Mouse (Mus musculus): ENCODE measurements at regions not wholly inside any gene's neighbourhood (a gene's known extent, or its start where the extent isn't known, plus 50 kb on each side); places are given as distances from the start of the nearest gene placed in this dataset.
A peak's percentile ranks its signal among the peaks of the same experiment; 100 is the strongest.

- no peaks in the 10 kb centered on the region for H3K27me3 ChIP-seq (replicated peaks)
- no peaks in the 10 kb centered on the region for H3K4me1 ChIP-seq
- no peaks in the 10 kb centered on the region for H3K36me3 ChIP-seq
- WGBS (ENCODE audit: insufficient replicate concordance), result 81% methylated on average over 3 of the region's 3 CpGs
- no peak overlapping the region for H3K4me3 ChIP-seq
- no peak overlapping the region for H3K9ac ChIP-seq
- H3K9me3 ChIP-seq (replicated peaks), result no peaks in the 10 kb centered on the region
- ATAC-seq, result no peak
- H3K4me2 ChIP-seq, result no peak overlapping the region
- H3K27ac ChIP-seq, result no peak overlapping the region
Measured at GRCm38 (mm10) chr6:35804041-35804440, 264.4 kb upstream of the Mtpn start.

GRCm38 (mm10) chr6:35779706-35780105 is 240.0 kb upstream of the Mtpn start:
- Histone ChIP-seq H3K4me1 (no peaks in the 10 kb centered on the region), H3K9me3 (replicated peaks) (no peaks in the 10 kb centered on the region), H3K27ac (no peak overlapping the region), H3K36me3 (no peaks in the 10 kb centered on the region), H3K27me3 (replicated peaks) (no peaks in the 10 kb centered on the region), H3K9ac (no peak overlapping the region), H3K4me2 (no peak overlapping the region), H3K4me3 (no peak overlapping the region)
- WGBS (ENCODE audit: insufficient replicate concordance), result 62% methylated on average over 1 of the region's 1 CpGs
- ATAC-seq, result no peak

GRCm38 (mm10) chr6:35770907-35771306 is 231.2 kb upstream of the Mtpn start:
- H3K9me3 ChIP-seq (replicated peaks), result no peaks in the 10 kb centered on the region
- 58% methylated on average over 3 of the region's 3 CpGs for WGBS (ENCODE audit: insufficient replicate concordance)
- no peaks in the 10 kb centered on the region for H3K27me3 ChIP-seq (replicated peaks)
- no peak overlapping the region for H3K9ac ChIP-seq
- H3K4me1 ChIP-seq, result no peaks in the 10 kb centered on the region
- no peak overlapping the region for H3K27ac ChIP-seq
- no peaks in the 10 kb centered on the region for H3K36me3 ChIP-seq
- H3K4me3 ChIP-seq, result no peak overlapping the region
- no peak for ATAC-seq
- no peak overlapping the region for H3K4me2 ChIP-seq

- no peak overlapping the region for H3K4me3 ChIP-seq
- ATAC-seq, result no peak
- 71% methylated on average over 3 of the region's 3 CpGs for WGBS (ENCODE audit: insufficient replicate concordance)
Measured at GRCm38 (mm10) chr6:35759606-35760246, 220.0 kb upstream of the Mtpn start.

GRCm38 (mm10) chr6:35746034-35746433 is 206.3 kb upstream of the Mtpn start:
- Histone ChIP-seq H3K4me1 (no peaks in the 10 kb centered on the region), H3K9me3 (replicated peaks) (no peaks in the 10 kb centered on the region), H3K4me2 (no peak overlapping the region), H3K27me3 (replicated peaks) (no peaks in the 10 kb centered on the region), H3K4me3 (no peak overlapping the region), H3K9ac (no peak overlapping the region), H3K27ac (no peak overlapping the region), H3K36me3 (no peaks in the 10 kb centered on the region)
- no peak for ATAC-seq
- WGBS (ENCODE audit: insufficient replicate concordance), result 43% methylated on average over 1 of the region's 1 CpGs

More at GRCm38 (mm10) chr6:35759606-35760246, 220.0 kb upstream of the Mtpn start:
- no peaks in the 10 kb centered on the region for H3K36me3 ChIP-seq
- H3K9ac ChIP-seq, result no peak overlapping the region
- H3K9me3 ChIP-seq (replicated peaks), result no peaks in the 10 kb centered on the region
- H3K27me3 ChIP-seq (replicated peaks), result no peaks in the 10 kb centered on the region
- H3K4me2 ChIP-seq, result no peak overlapping the region
- no peak overlapping the region for H3K27ac ChIP-seq
- H3K4me1 ChIP-seq, result no peaks in the 10 kb centered on the region

- no peak for ATAC-seq
- H3K9ac ChIP-seq, result no peak overlapping the region
- no peak overlapping the region for H3K4me2 ChIP-seq
- WGBS (ENCODE audit: insufficient replicate concordance), result 66% methylated on average over 3 of the region's 3 CpGs
- no peak overlapping the region for H3K27ac ChIP-seq
- no peaks in the 10 kb centered on the region for H3K4me1 ChIP-seq
- no peak overlapping the region for H3K4me3 ChIP-seq
- H3K36me3 ChIP-seq, result no peaks in the 10 kb centered on the region
- no peaks in the 10 kb centered on the region for H3K27me3 ChIP-seq (replicated peaks)
- H3K9me3 ChIP-seq (replicated peaks), result no peaks in the 10 kb centered on the region
Measured at GRCm38 (mm10) chr6:35705587-35705986, 165.9 kb upstream of the Mtpn start.

- Histone ChIP-seq H3K36me3 (no peaks in the 10 kb centered on the region), H3K9me3 (replicated peaks) (no peaks in the 10 kb centered on the region), H3K4me1 (no peaks in the 10 kb centered on the region), H3K4me3 (no peak overlapping the region), H3K27me3 (replicated peaks) (no peaks in the 10 kb centered on the region), H3K4me2 (no peak overlapping the region), H3K9ac (no peak overlapping the region), H3K27ac (no peak overlapping the region)
- 60% methylated on average over 2 of the region's 2 CpGs for WGBS (ENCODE audit: insufficient replicate concordance)
- ATAC-seq, result no peak
Measured at GRCm38 (mm10) chr6:35667062-35667461, 127.4 kb upstream of the Mtpn start.

GRCm38 (mm10) chr6:35651401-35651800 is 111.7 kb upstream of the Mtpn start:
- Histone ChIP-seq H3K4me1 (no peaks in the 10 kb centered on the region), H3K9ac (no peak overlapping the region), H3K36me3 (no peaks in the 10 kb centered on the region), H3K9me3 (replicated peaks) (no peaks in the 10 kb centered on the region), H3K27ac (no peak overlapping the region), H3K27me3 (replicated peaks) (no peaks in the 10 kb centered on the region), H3K4me3 (no peak overlapping the region), H3K4me2 (no peak overlapping the region)
- peak; percentile 49; the same call in 1 of the 2 replicates for ATAC-seq
- 43% methylated on average over 4 of the region's 4 CpGs for WGBS (ENCODE audit: insufficient replicate concordance)

GRCm38 (mm10) chr6:35645210-35645609 is 105.5 kb upstream of the Mtpn start:
- no peaks in the 10 kb centered on the region for H3K4me1 ChIP-seq
- no peak overlapping the region for H3K4me2 ChIP-seq
- H3K27ac ChIP-seq, result no peak overlapping the region
- H3K27me3 ChIP-seq (replicated peaks), result no peaks in the 10 kb centered on the region
- no peak for ATAC-seq
- no peaks in the 10 kb centered on the region for H3K36me3 ChIP-seq
- no peak overlapping the region for H3K4me3 ChIP-seq
- WGBS (ENCODE audit: insufficient replicate concordance), result 73% methylated on average over 7 of the region's 7 CpGs
- H3K9me3 ChIP-seq (replicated peaks), result no peaks in the 10 kb centered on the region
- H3K9ac ChIP-seq, result no peak overlapping the region

- H3K36me3 ChIP-seq, result no peaks in the 10 kb centered on the region
- H3K27me3 ChIP-seq (replicated peaks), result no peaks in the 10 kb centered on the region
- no peaks in the 10 kb centered on the region for H3K4me1 ChIP-seq
- no peak overlapping the region for H3K4me3 ChIP-seq
- no peak overlapping the region for H3K9ac ChIP-seq
- no peaks in the 10 kb centered on the region for H3K9me3 ChIP-seq (replicated peaks)
- no peak for ATAC-seq
- no peak overlapping the region for H3K4me2 ChIP-seq
- H3K27ac ChIP-seq, result no peak overlapping the region
Measured at GRCm38 (mm10) chr6:35640672-35641071, 101.0 kb upstream of the Mtpn start.

GRCm38 (mm10) chr6:35608336-35608735 is 68.6 kb upstream of the Mtpn start:
- Histone ChIP-seq H3K4me3 (no peak overlapping the region), H3K9ac (no peak overlapping the region), H3K36me3 (no peaks in the 10 kb centered on the region), H3K27ac (no peak overlapping the region), H3K9me3 (replicated peaks) (peaks cover 12% of the 10 kb centered on the region), H3K27me3 (replicated peaks) (no peaks in the 10 kb centered on the region), H3K4me2 (no peak overlapping the region), H3K4me1 (no peaks in the 10 kb centered on the region)
- WGBS (ENCODE audit: insufficient replicate concordance), result 61% methylated on average over 2 of the region's 2 CpGs
- ATAC-seq, result no peak

GRCm38 (mm10) chr6:35605100-35605499 is 65.4 kb upstream of the Mtpn start:
- H3K36me3 ChIP-seq, result no peaks in the 10 kb centered on the region
- no peaks in the 10 kb centered on the region for H3K27me3 ChIP-seq (replicated peaks)
- ATAC-seq, result no peak
- no peaks in the 10 kb centered on the region for H3K4me1 ChIP-seq
- H3K4me2 ChIP-seq, result no peak overlapping the region
- WGBS (ENCODE audit: insufficient replicate concordance), result 58% methylated on average over 3 of the region's 3 CpGs
- H3K9ac ChIP-seq, result no peak overlapping the region
- peaks cover 12% of the 10 kb centered on the region for H3K9me3 ChIP-seq (replicated peaks)
- H3K4me3 ChIP-seq, result no peak overlapping the region
- H3K27ac ChIP-seq, result no peak overlapping the region

GRCm38 (mm10) chr6:35601373-35601772 is 61.7 kb upstream of the Mtpn start:
- no peaks in the 10 kb centered on the region for H3K27me3 ChIP-seq (replicated peaks)
- no peak for ATAC-seq
- H3K9ac ChIP-seq, result no peak overlapping the region
- H3K4me3 ChIP-seq, result no peak overlapping the region
- no peak overlapping the region for H3K27ac ChIP-seq
- no peaks in the 10 kb centered on the region for H3K36me3 ChIP-seq
- no peaks in the 10 kb centered on the region for H3K9me3 ChIP-seq (replicated peaks)
- H3K4me2 ChIP-seq, result no peak overlapping the region
- 61% methylated on average over 1 of the region's 1 CpGs for WGBS (ENCODE audit: insufficient replicate concordance)
- no peaks in the 10 kb centered on the region for H3K4me1 ChIP-seq
